Mouse (Mus musculus): ENCODE measurements around the gene Fkbpl. TPM values are rescaled to one million over a fixed set of nuclear protein-coding genes. Genes with fewer than 3 reads are reported as not detected.
A peak's percentile ranks its signal among the peaks of the same experiment; 100 is the strongest.

Fkbpl gene
- polyA plus RNA-seq (2012; fragmentation: generic; extraction: Trizol), result 9.9 TPM
- long read RNA-seq, experiment 1, transcript Fkbpl-201 (2 exons, 1,270 nt), result major isoform, 12 of 26 reads
- long read RNA-seq, experiment 1, transcript Fkbpl-202 (2 exons, 257 nt), result minor isoform, 7 of 26 reads
- long read RNA-seq, experiment 1, partial matches to known transcripts, result 0 of 26 reads
- long read RNA-seq, experiment 1, other reads (novel, unspliced or antisense), result 7 of 26 reads
- long read RNA-seq, experiment 2, transcript Fkbpl-201 (2 exons, 1,270 nt), result major isoform, 7 of 11 reads
- long read RNA-seq, experiment 2, partial matches to known transcripts, result 0 of 11 reads
- long read RNA-seq, experiment 2, other reads (novel, unspliced or antisense), result 2 of 11 reads

DNA sequence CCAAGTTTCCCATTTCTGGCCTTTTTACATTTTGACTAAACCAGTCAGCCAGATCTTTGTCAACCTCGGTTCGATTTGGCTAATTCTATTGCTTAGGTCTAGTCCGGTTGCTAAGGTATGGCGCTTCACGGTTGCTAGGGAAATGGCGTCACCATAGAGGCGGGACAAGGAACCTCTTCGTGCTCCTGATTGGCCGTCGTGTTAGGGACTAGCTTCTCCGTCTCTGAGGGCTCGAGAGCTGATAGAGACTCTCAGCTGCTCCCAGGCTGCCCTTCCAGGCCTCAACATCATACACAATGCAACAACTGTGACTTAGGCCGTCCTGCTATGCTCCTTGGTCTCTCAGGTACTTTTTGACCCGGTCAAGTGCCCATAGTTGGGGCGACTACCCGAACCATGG lies at the start of gene Fkbpl:
Gene Fkbpl, plus strand, starts transcription at position 157 of the 400 bp plus-strand sequence.
- TF ChIP-seq MYOD1 (IDR thresholded peaks at IDR 0.05; ENCODE audit: control insufficient read depth, insufficient read length, low read depth), result no peak
- no peak for TF ChIP-seq FOSL1 (IDR thresholded peaks at IDR 0.05; ENCODE audit: insufficient read depth, low read length, poor library complexity, severe bottlenecking)
- no peak for TF ChIP-seq CTCF (IDR thresholded peaks at IDR 0.05; ENCODE audit: control insufficient read depth, insufficient read depth, insufficient read length)
- no peak for TF ChIP-seq MAX (IDR thresholded peaks at IDR 0.05)
- no peak for TF ChIP-seq CEBPB (IDR thresholded peaks at IDR 0.05; ENCODE audit: low read depth)
- TF ChIP-seq USF1 (IDR thresholded peaks at IDR 0.05; ENCODE audit: low read depth), result no peak
- no peak for TF ChIP-seq MYOG (IDR thresholded peaks at IDR 0.05; ENCODE audit: control insufficient read depth, extremely low read depth, insufficient read length)
- H3K79me3 ChIP-seq (ENCODE audit: low read depth), result peaks cover 3% of the 10 kb centered on the region
- H3K27me3 ChIP-seq (ENCODE audit: control insufficient read depth, insufficient read depth, insufficient read length), result no peaks in the 10 kb centered on the region
- no peaks in the 10 kb centered on the region for H3K36me3 ChIP-seq (ENCODE audit: control insufficient read depth, insufficient read depth)
- H3K4me3 ChIP-seq (ENCODE audit: insufficient read depth, poor library complexity, severe bottlenecking), result peak within 1 kb of the TSS; percentile 36
- peaks cover 6% of the 10 kb centered on the region for H3K79me2 ChIP-seq (ENCODE audit: control insufficient read depth, insufficient read depth)
- H3ac ChIP-seq (ENCODE audit: control insufficient read depth, insufficient read length, low read depth), result peak within 1 kb of the TSS; percentile 91

DNA sequence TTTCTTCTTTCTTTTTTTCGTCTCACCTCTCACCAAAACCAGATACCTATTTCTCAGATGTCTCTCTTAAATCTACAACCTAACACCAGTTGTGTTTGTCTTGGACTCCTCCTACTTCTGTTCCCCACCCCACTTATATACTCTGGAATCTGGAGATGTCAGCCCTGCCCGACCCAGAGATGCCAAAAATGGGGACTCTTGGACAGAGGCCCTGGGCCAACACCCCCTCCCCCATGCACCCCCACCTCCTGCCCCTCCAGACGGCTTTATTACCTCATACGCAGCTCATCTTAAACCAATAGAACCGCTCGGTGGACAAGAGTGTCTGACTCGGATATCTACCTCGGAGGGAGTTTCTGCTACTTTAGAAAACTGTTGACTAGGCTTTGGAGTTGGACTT lies 48.5 kb upstream of the Fkbpl start:
- TF ChIP-seq MYOD1 (IDR thresholded peaks at IDR 0.05; ENCODE audit: control insufficient read depth, insufficient read length, low read depth) (no peak), CTCF (IDR thresholded peaks at IDR 0.05; ENCODE audit: control insufficient read depth, insufficient read depth, insufficient read length) (no peak), FOSL1 (IDR thresholded peaks at IDR 0.05; ENCODE audit: insufficient read depth, low read length, poor library complexity, severe bottlenecking) (no peak), USF1 (IDR thresholded peaks at IDR 0.05; ENCODE audit: low read depth) (no peak), CEBPB (IDR thresholded peaks at IDR 0.05; ENCODE audit: low read depth) (no peak), MYOG (IDR thresholded peaks at IDR 0.05; ENCODE audit: control insufficient read depth, extremely low read depth, insufficient read length) (no peak), MAX (IDR thresholded peaks at IDR 0.05) (no peak)
- H3ac ChIP-seq (ENCODE audit: control insufficient read depth, insufficient read length, low read depth), result no peak overlapping the region
- peaks cover 20% of the 10 kb centered on the region for H3K79me2 ChIP-seq (ENCODE audit: control insufficient read depth, insufficient read depth)
- no peak overlapping the region for H3K4me3 ChIP-seq (ENCODE audit: insufficient read depth, poor library complexity, severe bottlenecking)
- H3K79me3 ChIP-seq (ENCODE audit: low read depth), result peaks cover 2% of the 10 kb centered on the region
- H3K36me3 ChIP-seq (ENCODE audit: control insufficient read depth, insufficient read depth), result peaks cover 18% of the 10 kb centered on the region
- no peaks in the 10 kb centered on the region for H3K27me3 ChIP-seq (ENCODE audit: control insufficient read depth, insufficient read depth, insufficient read length)

DNA sequence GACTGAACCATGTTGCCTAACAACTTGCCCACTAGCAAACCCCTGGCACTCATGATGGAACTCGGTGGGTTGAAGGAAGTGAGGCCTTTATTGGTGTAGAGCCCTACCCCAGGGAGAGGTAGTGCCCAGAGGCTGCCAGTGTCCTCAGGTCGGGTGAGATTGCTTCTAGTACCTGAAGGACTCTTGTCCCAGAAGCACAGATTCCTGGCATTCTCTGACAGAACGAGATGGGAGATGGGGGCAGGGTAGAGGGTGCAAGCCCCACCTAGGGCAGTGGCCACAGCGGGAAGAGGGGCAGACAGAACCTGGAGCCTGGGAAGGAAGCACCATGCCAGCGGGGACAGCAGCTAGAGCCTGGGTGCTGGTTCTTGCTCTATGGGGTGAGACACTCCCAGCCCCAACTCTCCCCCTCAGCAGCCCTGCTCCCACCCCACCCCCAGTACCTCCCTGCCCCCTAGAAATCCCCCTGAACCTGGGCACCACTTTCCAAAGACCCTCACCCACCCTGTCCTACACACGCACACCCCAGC lies 46.9 kb upstream of the Fkbpl start, which contains the start of gene Ager:
Gene Ager, plus strand, starts transcription at position 297 of the 530 bp plus-strand sequence.
- Histone ChIP-seq H3K36me3 (ENCODE audit: control insufficient read depth, insufficient read depth) (peaks cover 18% of the 10 kb centered on the region), H3K27me3 (ENCODE audit: control insufficient read depth, insufficient read depth, insufficient read length) (no peaks in the 10 kb centered on the region), H3K79me2 (ENCODE audit: control insufficient read depth, insufficient read depth) (peaks cover 27% of the 10 kb centered on the region), H3K79me3 (ENCODE audit: low read depth) (peaks cover 3% of the 10 kb centered on the region), H3K4me3 (ENCODE audit: insufficient read depth, poor library complexity, severe bottlenecking) (no peak within 1 kb of the TSS), H3ac (ENCODE audit: control insufficient read depth, insufficient read length, low read depth) (no peak within 1 kb of the TSS)
- TF ChIP-seq CEBPB (IDR thresholded peaks at IDR 0.05; ENCODE audit: low read depth), result no peak
- no peak for TF ChIP-seq MAX (IDR thresholded peaks at IDR 0.05)
- no peak for TF ChIP-seq CTCF (IDR thresholded peaks at IDR 0.05; ENCODE audit: control insufficient read depth, insufficient read depth, insufficient read length)
- TF ChIP-seq MYOG (IDR thresholded peaks at IDR 0.05; ENCODE audit: control insufficient read depth, extremely low read depth, insufficient read length), result no peak
- no peak for TF ChIP-seq FOSL1 (IDR thresholded peaks at IDR 0.05; ENCODE audit: insufficient read depth, low read length, poor library complexity, severe bottlenecking)
- TF ChIP-seq MYOD1 (IDR thresholded peaks at IDR 0.05; ENCODE audit: control insufficient read depth, insufficient read length, low read depth), result no peak
- no peak for TF ChIP-seq USF1 (IDR thresholded peaks at IDR 0.05; ENCODE audit: low read depth)

DNA sequence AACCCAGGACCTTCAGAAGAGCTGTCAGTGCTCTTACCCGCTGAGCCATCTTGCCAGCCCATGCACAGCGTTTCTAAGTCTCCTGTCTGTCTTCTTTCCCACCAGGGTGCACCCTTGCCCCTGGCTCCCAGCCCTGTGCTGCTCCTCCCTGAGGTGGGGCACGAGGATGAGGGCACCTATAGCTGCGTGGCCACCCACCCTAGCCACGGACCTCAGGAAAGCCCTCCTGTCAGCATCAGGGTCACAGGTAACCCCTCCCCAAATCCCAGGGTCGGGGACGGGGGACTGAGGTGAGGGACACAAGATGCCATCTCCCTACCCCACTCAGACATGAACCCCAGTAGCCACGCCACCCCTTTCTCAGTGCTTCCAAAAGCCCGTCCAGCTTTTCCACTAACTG lies 44.7 kb upstream of the Fkbpl start:
- Histone ChIP-seq H3K27me3 (ENCODE audit: control insufficient read depth, insufficient read depth, insufficient read length) (no peaks in the 10 kb centered on the region), H3K79me2 (ENCODE audit: control insufficient read depth, insufficient read depth) (peaks cover 14% of the 10 kb centered on the region), H3K79me3 (ENCODE audit: low read depth) (peaks cover 1% of the 10 kb centered on the region), H3K4me3 (ENCODE audit: insufficient read depth, poor library complexity, severe bottlenecking) (no peak overlapping the region), H3K36me3 (ENCODE audit: control insufficient read depth, insufficient read depth) (peaks cover 13% of the 10 kb centered on the region), H3ac (ENCODE audit: control insufficient read depth, insufficient read length, low read depth) (no peak overlapping the region)
- no peak for TF ChIP-seq FOSL1 (IDR thresholded peaks at IDR 0.05; ENCODE audit: insufficient read depth, low read length, poor library complexity, severe bottlenecking)
- no peak for TF ChIP-seq CTCF (IDR thresholded peaks at IDR 0.05; ENCODE audit: control insufficient read depth, insufficient read depth, insufficient read length)
- no peak for TF ChIP-seq MAX (IDR thresholded peaks at IDR 0.05)
- TF ChIP-seq MYOG (IDR thresholded peaks at IDR 0.05; ENCODE audit: control insufficient read depth, extremely low read depth, insufficient read length), result no peak
- TF ChIP-seq CEBPB (IDR thresholded peaks at IDR 0.05; ENCODE audit: low read depth), result no peak
- TF ChIP-seq USF1 (IDR thresholded peaks at IDR 0.05; ENCODE audit: low read depth), result no peak
- no peak for TF ChIP-seq MYOD1 (IDR thresholded peaks at IDR 0.05; ENCODE audit: control insufficient read depth, insufficient read length, low read depth)

DNA sequence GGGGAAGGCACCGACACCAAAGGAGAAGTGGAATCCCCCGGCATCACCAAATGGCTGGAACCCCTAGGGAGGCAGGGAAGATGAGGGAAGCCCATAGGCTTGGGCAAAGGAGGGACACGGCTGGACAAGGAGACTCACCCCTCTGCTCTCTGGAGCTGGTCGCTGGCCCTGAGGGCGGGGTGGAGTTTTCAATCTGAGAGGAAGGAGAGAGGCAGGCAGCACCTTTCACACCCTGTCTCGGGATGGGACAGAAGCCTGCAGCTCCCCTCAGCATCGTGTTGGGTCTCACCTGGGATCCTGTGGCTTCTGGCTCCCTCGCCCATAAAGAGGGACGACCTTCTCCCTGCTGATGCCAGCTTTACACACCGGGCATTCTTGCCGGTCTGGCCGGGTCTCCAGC lies 42.8 kb upstream of the Fkbpl start:
- TF ChIP-seq CEBPB (IDR thresholded peaks at IDR 0.05; ENCODE audit: low read depth) (no peak), CTCF (IDR thresholded peaks at IDR 0.05; ENCODE audit: control insufficient read depth, insufficient read depth, insufficient read length) (no peak), MYOD1 (IDR thresholded peaks at IDR 0.05; ENCODE audit: control insufficient read depth, insufficient read length, low read depth) (no peak), MYOG (IDR thresholded peaks at IDR 0.05; ENCODE audit: control insufficient read depth, extremely low read depth, insufficient read length) (no peak), FOSL1 (IDR thresholded peaks at IDR 0.05; ENCODE audit: insufficient read depth, low read length, poor library complexity, severe bottlenecking) (no peak), MAX (IDR thresholded peaks at IDR 0.05) (no peak), USF1 (IDR thresholded peaks at IDR 0.05; ENCODE audit: low read depth) (no peak)
- peaks cover 22% of the 10 kb centered on the region for H3K79me2 ChIP-seq (ENCODE audit: control insufficient read depth, insufficient read depth)
- no peaks in the 10 kb centered on the region for H3K27me3 ChIP-seq (ENCODE audit: control insufficient read depth, insufficient read depth, insufficient read length)
- peaks cover 9% of the 10 kb centered on the region for H3K79me3 ChIP-seq (ENCODE audit: low read depth)
- no peak overlapping the region for H3ac ChIP-seq (ENCODE audit: control insufficient read depth, insufficient read length, low read depth)
- no peak overlapping the region for H3K4me3 ChIP-seq (ENCODE audit: insufficient read depth, poor library complexity, severe bottlenecking)
- H3K36me3 ChIP-seq (ENCODE audit: control insufficient read depth, insufficient read depth), result peaks cover 4% of the 10 kb centered on the region

Data from C2C12 (cell line).